Mouse (Mus musculus): Measurements from ENCODE around the gene 2310022B05Rik.

- TF ChIP-seq CTCF (IDR thresholded peaks at IDR 0.05; ENCODE audit: low read depth, low read length) (peak; percentile 82), POLR2A (IDR thresholded peaks at IDR 0.05; ENCODE audit: extremely low read depth, insufficient read depth, low read length) (no peak)
Observed at GRCm38 (mm10) chr8:124617266-124617869, 45.8 kb downstream of the 2310022B05Rik start.

Data from liver, adult 2 months (tissue).